Mouse (Mus musculus): ENCODE measurements around the gene Nosip. TPM values are rescaled to one million over a fixed set of nuclear protein-coding genes. Genes with fewer than 3 reads are reported as not detected.
A peak's percentile ranks its signal among the peaks of the same experiment; 100 is the strongest.
"Not testable (repeated sequence)": the region's sequence is repeated elsewhere in the genome, so short reads cannot be mapped to it uniquely, and the experiment has no call there.

The Nosip gene
- polyA plus RNA-seq, 1 experiment, result 24.3 TPM

DNA sequence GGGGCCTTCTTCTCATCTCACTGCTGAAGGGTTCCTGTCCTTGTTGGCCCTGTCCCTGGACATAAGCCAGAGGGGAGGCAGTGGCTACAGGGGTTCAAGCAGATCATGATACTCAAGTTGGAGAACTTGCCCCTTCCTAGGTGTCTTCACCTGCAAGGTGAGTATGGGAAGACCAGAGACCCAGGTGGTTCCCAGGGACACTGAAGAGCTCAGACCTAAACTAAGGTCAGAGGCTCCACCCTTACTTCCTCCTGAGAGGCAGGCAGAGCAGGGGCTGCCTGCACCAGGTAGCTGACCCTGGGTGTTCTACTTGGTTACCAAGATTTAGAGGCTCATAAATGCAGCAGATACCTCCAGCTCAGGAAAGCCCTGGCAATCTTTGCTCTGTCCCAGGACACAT lies 59.7 kb downstream of the Nosip start:
- Histone ChIP-seq H3K4me1 (ENCODE audit: control insufficient read depth, insufficient read depth, insufficient read length, low read length) (peaks cover 9% of the 10 kb centered on the region), H3K27ac (replicated peaks; ENCODE audit: low read depth, low read length) (peak overlapping the region; percentile 89), H3K4me3 (ENCODE audit: insufficient read depth, low read depth, low read length) (peak overlapping the region; percentile 75)

- Histone ChIP-seq H3K4me3 (ENCODE audit: insufficient read depth, low read depth, low read length) (peak overlapping the region; percentile 75), H3K27ac (replicated peaks; ENCODE audit: low read depth, low read length) (peak overlapping the region; percentile 89)
Observed at GRCm38 (mm10) chr7:45122561-45123185, 60.4 kb downstream of the Nosip start.

DNA sequence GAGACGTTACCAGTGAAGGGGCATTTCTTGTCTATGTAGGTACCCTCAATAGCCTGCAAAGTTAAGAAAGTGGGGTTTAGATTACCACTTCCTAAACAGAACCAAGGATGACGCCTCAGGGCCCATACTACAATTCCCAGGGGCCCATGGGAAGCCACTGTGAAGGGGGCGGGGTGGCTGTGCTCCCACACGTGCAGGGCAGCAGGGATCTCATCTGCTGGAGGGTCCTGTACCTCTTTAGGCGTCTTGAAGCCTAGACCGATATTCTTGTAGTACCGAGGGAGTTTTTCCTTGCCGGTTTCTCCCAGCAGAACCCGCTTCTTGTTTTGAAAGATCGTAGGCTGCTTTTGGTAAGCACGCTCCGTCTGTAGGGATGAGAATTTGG lies 60.9 kb downstream of the Nosip start:
- H3K27ac ChIP-seq (replicated peaks; ENCODE audit: low read depth, low read length), result peak overlapping the region; percentile 89
- H3K4me1 ChIP-seq (ENCODE audit: control insufficient read depth, insufficient read depth, insufficient read length, low read length), result peaks cover 17% of the 10 kb centered on the region
- H3K4me3 ChIP-seq (ENCODE audit: insufficient read depth, low read depth, low read length), result peak overlapping the region; percentile 75

More at GRCm38 (mm10) chr7:45122561-45123185, 60.4 kb downstream of the Nosip start:
- H3K4me1 ChIP-seq (ENCODE audit: control insufficient read depth, insufficient read depth, insufficient read length, low read length), result peaks cover 16% of the 10 kb centered on the region

DNA sequence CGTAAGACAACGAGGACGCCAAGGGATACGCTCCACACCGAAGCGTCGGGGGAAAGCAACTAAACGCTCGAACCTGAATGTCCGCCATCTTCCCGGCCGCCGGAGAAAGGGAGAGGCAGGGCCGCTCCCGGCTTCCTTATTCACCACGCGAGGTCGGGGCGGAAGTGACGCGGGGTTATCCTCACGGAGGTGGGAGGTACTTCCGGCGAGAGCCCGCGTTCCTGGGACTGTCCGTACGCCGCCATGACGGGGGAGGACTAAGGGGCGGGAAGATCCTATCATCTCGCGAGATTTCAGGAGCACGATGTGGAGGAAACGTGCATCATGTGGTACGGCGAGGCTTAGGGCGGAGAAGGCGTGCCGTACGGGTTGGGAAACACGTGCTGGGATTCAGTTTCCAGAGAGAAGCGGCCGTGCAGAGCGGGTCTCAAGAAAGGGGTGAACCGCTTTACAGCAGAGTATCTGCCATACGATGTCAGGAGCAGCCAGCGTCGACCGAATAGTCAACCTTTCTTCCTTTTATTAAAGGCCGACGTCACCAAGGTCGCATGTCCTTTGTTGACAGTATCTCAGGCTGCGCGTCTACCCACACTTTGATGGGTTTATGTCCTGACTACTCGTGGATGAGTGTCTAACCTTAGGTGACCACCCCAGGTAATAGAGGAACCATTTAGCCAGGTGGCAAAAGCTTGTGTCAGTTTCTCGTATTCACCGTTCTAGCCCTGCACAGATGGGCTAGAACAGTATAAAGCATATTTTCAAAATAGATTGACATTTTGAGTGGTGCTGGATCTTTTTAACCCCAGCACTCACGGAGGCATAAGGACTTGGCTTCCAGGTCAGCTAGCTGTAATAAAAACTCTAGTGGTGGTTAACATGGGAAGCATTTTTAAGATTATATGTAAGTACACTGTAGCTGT lies 62.3 kb downstream of the Nosip start, which contains the start of gene Rps11:
Gene Rps11, minus strand, starts transcription at position 216 of the 920 bp plus-strand sequence.
- H3K27ac ChIP-seq (replicated peaks; ENCODE audit: low read depth, low read length), result peak within 1 kb of the TSS; percentile 89
- peaks cover 17% of the 10 kb centered on the region for H3K4me1 ChIP-seq (ENCODE audit: control insufficient read depth, insufficient read depth, insufficient read length, low read length)
- H3K4me3 ChIP-seq (ENCODE audit: insufficient read depth, low read depth, low read length), result peak within 1 kb of the TSS; percentile 75

DNA sequence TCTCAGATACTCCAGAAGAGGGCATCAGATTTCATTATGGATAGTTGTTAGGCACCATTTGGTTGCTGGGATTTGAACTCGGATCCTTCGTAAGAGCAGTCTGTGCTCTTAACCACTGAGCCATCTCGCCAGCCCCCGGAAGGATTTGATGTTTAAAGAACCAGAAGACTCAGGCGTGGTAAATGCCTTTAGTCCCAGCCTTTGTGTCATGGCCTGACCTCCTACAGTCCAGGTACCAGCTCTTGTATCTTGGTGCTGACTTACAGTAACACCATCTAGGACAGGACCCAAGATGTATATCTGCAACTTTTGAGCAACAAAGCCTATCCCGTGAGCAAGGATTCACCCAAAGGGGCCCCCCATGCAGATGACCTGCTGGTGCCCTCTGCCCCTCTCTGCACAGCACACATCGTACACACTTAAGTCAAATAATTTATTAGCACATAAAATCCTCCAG lies 62.9 kb downstream of the Nosip start:
- H3K27ac ChIP-seq (replicated peaks; ENCODE audit: low read depth, low read length), result no peak overlapping the region
- H3K4me1 ChIP-seq (ENCODE audit: control insufficient read depth, insufficient read depth, insufficient read length, low read length), result peaks cover 20% of the 10 kb centered on the region
- H3K4me3 ChIP-seq (ENCODE audit: insufficient read depth, low read depth, low read length), result no peak overlapping the region

DNA sequence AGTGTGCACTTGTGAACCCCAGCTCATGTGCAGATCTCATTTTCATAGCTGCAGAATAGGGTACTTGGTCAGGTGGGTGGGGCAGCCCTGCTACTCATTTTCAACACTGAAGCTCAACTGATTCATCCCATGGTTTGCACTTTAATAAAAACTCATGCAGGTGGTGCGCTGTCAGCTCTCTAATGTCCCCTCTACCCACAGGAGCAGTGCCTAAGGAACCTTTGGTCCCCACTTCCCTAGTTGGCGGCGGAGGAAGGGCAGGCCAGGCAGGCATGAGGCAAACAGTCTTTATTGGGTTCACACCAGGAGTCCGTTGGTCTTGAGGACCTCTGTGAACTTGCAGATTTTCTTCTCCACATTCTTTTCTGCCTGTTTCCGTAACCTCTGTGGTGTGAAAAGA lies 63.4 kb downstream of the Nosip start:
- not testable (repeated sequence) for H3K4me3 ChIP-seq (ENCODE audit: insufficient read depth, low read depth, low read length); H3K27ac ChIP-seq (replicated peaks; ENCODE audit: low read depth, low read length)
- H3K4me1 ChIP-seq (ENCODE audit: control insufficient read depth, insufficient read depth, insufficient read length, low read length), result peaks cover 20% of the 10 kb centered on the region

DNA sequence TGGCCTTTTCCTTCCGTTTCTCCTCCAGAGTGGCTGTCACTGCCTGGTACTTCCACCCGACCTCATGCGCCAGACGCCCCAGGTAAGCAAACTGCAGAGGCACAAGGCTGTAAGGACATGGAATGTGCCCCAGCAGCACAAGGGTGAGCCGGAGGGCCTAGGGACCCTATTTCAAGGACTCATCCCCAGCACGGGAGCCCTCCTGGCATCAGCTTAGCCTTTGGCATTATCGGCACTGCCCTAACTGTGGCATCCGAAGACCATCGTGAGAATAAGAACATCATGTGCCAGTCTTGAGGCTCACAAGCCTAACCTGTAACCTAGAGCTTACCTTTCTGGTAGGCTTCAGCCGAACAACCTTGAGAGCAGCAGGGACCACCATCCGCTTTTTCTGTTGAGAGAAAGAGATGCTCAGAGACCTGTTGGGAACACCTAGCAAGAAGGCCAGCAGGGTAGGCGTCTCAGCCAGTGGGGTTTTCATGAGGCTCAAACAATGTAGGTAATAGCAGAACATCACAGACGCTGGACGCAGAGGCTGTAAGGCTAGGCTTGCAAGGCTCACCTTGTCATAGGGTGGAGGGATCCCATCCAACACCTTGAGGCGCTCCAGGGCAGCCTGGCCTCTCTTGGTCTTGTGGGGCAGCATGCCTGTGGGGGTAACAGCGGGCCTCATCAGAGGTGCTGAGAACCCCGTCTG lies 64.1 kb downstream of the Nosip start:
- Histone ChIP-seq H3K4me1 (ENCODE audit: control insufficient read depth, insufficient read depth, insufficient read length, low read length) (peaks cover 17% of the 10 kb centered on the region), H3K27ac (replicated peaks; ENCODE audit: low read depth, low read length) (no peak overlapping the region), H3K4me3 (ENCODE audit: insufficient read depth, low read depth, low read length) (no peak overlapping the region)

GRCm38 (mm10) chr7:45126844-45127699 lies 64.8 kb downstream of the Nosip start:
- peak overlapping the region; percentile 90 for H3K4me3 ChIP-seq (ENCODE audit: insufficient read depth, low read depth, low read length)
- peaks cover 12% of the 10 kb centered on the region for H3K4me1 ChIP-seq (ENCODE audit: control insufficient read depth, insufficient read depth, insufficient read length, low read length)
- no peak overlapping the region for H3K27ac ChIP-seq (replicated peaks; ENCODE audit: low read depth, low read length)

Other genes with a start within 250 kb of the Nosip start
- 8.2 and 17.3 TPM in 2 replicates for gene Nup62, start 246.3 kb upstream of the Nosip start, polyA plus RNA-seq (2012; ENCODE audit: insufficient read depth, insufficient read length, missing spikeins)
- 0.54 and 1.2 TPM in 2 replicates for gene Il4i1, start 246.0 kb upstream of the Nosip start, polyA plus RNA-seq (2012; ENCODE audit: insufficient read depth, insufficient read length, missing spikeins)
- gene Atf5, start 245.8 kb upstream of the Nosip start, polyA plus RNA-seq (2012; ENCODE audit: insufficient read depth, insufficient read length, missing spikeins), result 252 and 500 TPM in 2 replicates
- 42.8 and 49.8 TPM in 2 replicates for gene Akt1s1, start 213.4 kb upstream of the Nosip start, polyA plus RNA-seq (2012; ENCODE audit: insufficient read depth, insufficient read length, missing spikeins)
- 24.5 and 28.2 TPM in 2 replicates for gene Tbc1d17, start 213.3 kb upstream of the Nosip start, polyA plus RNA-seq (2012; ENCODE audit: insufficient read depth, insufficient read length, missing spikeins)
- 15.7 and 20.2 TPM in 2 replicates for gene Pnkp, start 205.3 kb upstream of the Nosip start, polyA plus RNA-seq (2012; ENCODE audit: insufficient read depth, insufficient read length, missing spikeins)
- gene Ptov1, start 192.6 kb upstream of the Nosip start, polyA plus RNA-seq (2012; ENCODE audit: insufficient read depth, insufficient read length, missing spikeins), result 68.5 and 73.6 TPM in 2 replicates
- gene Med25, start 169.7 kb upstream of the Nosip start, polyA plus RNA-seq (2012; ENCODE audit: insufficient read depth, insufficient read length, missing spikeins), result 21.6 and 21.8 TPM in 2 replicates
- gene Fuz, start 166.3 kb upstream of the Nosip start, polyA plus RNA-seq (2012; ENCODE audit: insufficient read depth, insufficient read length, missing spikeins), result 12.7 and 17.1 TPM in 2 replicates
- gene Ap2a1, start 132.9 kb upstream of the Nosip start, polyA plus RNA-seq (2012; ENCODE audit: insufficient read depth, insufficient read length, missing spikeins), result 21.5 and 23.0 TPM in 2 replicates
- gene Tsks, start 119.2 kb upstream of the Nosip start, polyA plus RNA-seq (2012; ENCODE audit: insufficient read depth, insufficient read length, missing spikeins), result not detected in 2 replicates
- 0.58 and 0.75 TPM in 2 replicates for gene Cpt1c, start 87.6 kb upstream of the Nosip start, polyA plus RNA-seq (2012; ENCODE audit: insufficient read depth, insufficient read length, missing spikeins)
- gene Prmt1, start 75.9 kb upstream of the Nosip start, polyA plus RNA-seq (2012; ENCODE audit: insufficient read depth, insufficient read length, missing spikeins), result 47.1 and 73.7 TPM in 2 replicates
- 40.8 and 41.4 TPM in 2 replicates for gene Irf3, start 64.8 kb upstream of the Nosip start, polyA plus RNA-seq (2012; ENCODE audit: insufficient read depth, insufficient read length, missing spikeins)
- 8.9 and 9.1 TPM in 2 replicates for gene Bcl2l12, start 63.7 kb upstream of the Nosip start, polyA plus RNA-seq (2012; ENCODE audit: insufficient read depth, insufficient read length, missing spikeins)
- 26.3 and 27.5 TPM in 2 replicates for gene Scaf1, start 46.1 kb upstream of the Nosip start, polyA plus RNA-seq (2012; ENCODE audit: insufficient read depth, insufficient read length, missing spikeins)
- 76.5 and 82.6 TPM in 2 replicates for gene Rras, start 44.5 kb upstream of the Nosip start, polyA plus RNA-seq (2012; ENCODE audit: insufficient read depth, insufficient read length, missing spikeins)
- 4.8 and 5.4 TPM in 2 replicates for gene Prr12, start 9.5 kb upstream of the Nosip start, polyA plus RNA-seq (2012; ENCODE audit: insufficient read depth, insufficient read length, missing spikeins)
- gene Prrg2, start 248 bp downstream of the Nosip start, polyA plus RNA-seq (2012; ENCODE audit: insufficient read depth, insufficient read length, missing spikeins), result 17.2 and 33.8 TPM in 2 replicates
- gene Rcn3, start 29.8 kb downstream of the Nosip start, polyA plus RNA-seq (2012; ENCODE audit: insufficient read depth, insufficient read length, missing spikeins), result 12.7 and 16.4 TPM in 2 replicates
- gene Fcgrt, start 41.4 kb downstream of the Nosip start, polyA plus RNA-seq (2012; ENCODE audit: insufficient read depth, insufficient read length, missing spikeins), result 167 and 170 TPM in 2 replicates
- 1,258 and 1,344 TPM in 2 replicates for gene Rps11, start 62.0 kb downstream of the Nosip start, polyA plus RNA-seq (2012; ENCODE audit: insufficient read depth, insufficient read length, missing spikeins)
- 1,142 and 1,278 TPM in 2 replicates for gene Rpl13a, start 66.3 kb downstream of the Nosip start, polyA plus RNA-seq (2012; ENCODE audit: insufficient read depth, insufficient read length, missing spikeins)
- not detected in 2 replicates for gene Gm45713, start 73.8 kb downstream of the Nosip start, polyA plus RNA-seq (2012; ENCODE audit: insufficient read depth, insufficient read length, missing spikeins)
- 5.9 and 6.8 TPM in 2 replicates for gene Flt3l, start 74.0 kb downstream of the Nosip start, polyA plus RNA-seq (2012; ENCODE audit: insufficient read depth, insufficient read length, missing spikeins)
- gene Pih1d1, start 91.9 kb downstream of the Nosip start, polyA plus RNA-seq (2012; ENCODE audit: insufficient read depth, insufficient read length, missing spikeins), result 50.5 and 66.3 TPM in 2 replicates
- gene Aldh16a1, start 92.2 kb downstream of the Nosip start, polyA plus RNA-seq (2012; ENCODE audit: insufficient read depth, insufficient read length, missing spikeins), result 28.0 and 30.9 TPM in 2 replicates
- gene Slc17a7, start 101.5 kb downstream of the Nosip start, polyA plus RNA-seq (2012; ENCODE audit: insufficient read depth, insufficient read length, missing spikeins), result not detected in 2 replicates
- not detected in 2 replicates for gene Gfy, start 117.1 kb downstream of the Nosip start, polyA plus RNA-seq (2012; ENCODE audit: insufficient read depth, insufficient read length, missing spikeins)
- gene Pth2, start 118.6 kb downstream of the Nosip start, polyA plus RNA-seq (2012; ENCODE audit: insufficient read depth, insufficient read length, missing spikeins), result not detected in 2 replicates
- gene Ccdc155, start 142.5 kb downstream of the Nosip start, polyA plus RNA-seq (2012; ENCODE audit: insufficient read depth, insufficient read length, missing spikeins), result not detected in 2 replicates
- gene Dkkl1, start 149.7 kb downstream of the Nosip start, polyA plus RNA-seq (2012; ENCODE audit: insufficient read depth, insufficient read length, missing spikeins), result not detected in 2 replicates
- 3.2 and 4.9 TPM in 2 replicates for gene Tead2, start 153.3 kb downstream of the Nosip start, polyA plus RNA-seq (2012; ENCODE audit: insufficient read depth, insufficient read length, missing spikeins)
- 4.1 and 4.5 TPM in 2 replicates for gene Cd37, start 176.7 kb downstream of the Nosip start, polyA plus RNA-seq (2012; ENCODE audit: insufficient read depth, insufficient read length, missing spikeins)
- not detected in 2 replicates for gene Slc6a16, start 178.7 kb downstream of the Nosip start, polyA plus RNA-seq (2012; ENCODE audit: insufficient read depth, insufficient read length, missing spikeins)
- gene Slc6a21, start 215.1 kb downstream of the Nosip start, polyA plus RNA-seq (2012; ENCODE audit: insufficient read depth, insufficient read length, missing spikeins), result not detected in 2 replicates

Data from brown adipose tissue, adult 24 weeks (tissue).